Mouse (Mus musculus) heart, postnatal 0 days (tissue): ENCODE results near the gene Tbc1d5.

ENCODE experiments used
- CTCF ChIP-seq: IDR thresholded peaks from 2 replicates; pipeline ENCODE4 v1.5.1; 2016; ENCODE audit warnings: antibody characterized with exemption, control low read depth, low read depth
- EP300 ChIP-seq: IDR thresholded peaks from 2 replicates; pipeline ENCODE4 v1.6.1; 2016; ENCODE audit warnings: antibody characterized with exemption, low read depth

- TF ChIP-seq EP300: no peak
- no peak for TF ChIP-seq CTCF
Measured at GRCm38 (mm10) chr17:51040861-51041260, 138.3 kb downstream of the Tbc1d5 start.
